Mouse (Mus musculus): ENCODE data around the gene Ssbp3.

Gene Ssbp3

GRCm38 (mm10) chr4:106933813-106934482, 23.4 kb downstream of the Ssbp3 start:
- in situ Hi-C loops (cut with MboI, MseI), result no loop called here

- in situ Hi-C loops (cut with MboI, MseI), result no loop called here
These were observed 24.6 kb downstream of the Ssbp3 start for GRCm38 (mm10) chr4:106934931-106935582.

GRCm38 (mm10) chr4:106935583-106935935, 25.1 kb downstream of the Ssbp3 start:
- in situ Hi-C loops (cut with MboI, MseI), result no loop called here

- in situ Hi-C loops (cut with MboI, MseI), result no loop called here
These were observed 25.5 kb downstream of the Ssbp3 start for GRCm38 (mm10) chr4:106936041-106936440.

GRCm38 (mm10) chr4:106936741-106937140, 26.2 kb downstream of the Ssbp3 start:
- in situ Hi-C loops (cut with MboI, MseI), result no loop called here

GRCm38 (mm10) chr4:106938506-106939222, 28.2 kb downstream of the Ssbp3 start:
- in situ Hi-C loops (cut with MboI, MseI), result no loop called here

- in situ Hi-C loops (cut with MboI, MseI), result no loop called here
These were observed 28.9 kb downstream of the Ssbp3 start for GRCm38 (mm10) chr4:106939223-106939918.

- in situ Hi-C loops (cut with MboI, MseI), result no loop called here
These were observed 29.4 kb downstream of the Ssbp3 start for GRCm38 (mm10) chr4:106939919-106940227.

- in situ Hi-C loops (cut with MboI, MseI), result no loop called here
These were observed 30.4 kb downstream of the Ssbp3 start for GRCm38 (mm10) chr4:106940945-106941344.

GRCm38 (mm10) chr4:106941475-106941874, 31.0 kb downstream of the Ssbp3 start:
- in situ Hi-C loops (cut with MboI, MseI), result no loop called here

GRCm38 (mm10) chr4:106942491-106942890, 32.0 kb downstream of the Ssbp3 start:
- in situ Hi-C loops (cut with MboI, MseI), result no loop called here

GRCm38 (mm10) chr4:106943627-106944026, 33.1 kb downstream of the Ssbp3 start:
- in situ Hi-C loops (cut with MboI, MseI), result no loop called here

GRCm38 (mm10) chr4:106944898-106945297, 34.4 kb downstream of the Ssbp3 start:
- in situ Hi-C loops (cut with MboI, MseI), result no loop called here

GRCm38 (mm10) chr4:106947741-106948140, 37.2 kb downstream of the Ssbp3 start:
- in situ Hi-C loops (cut with MboI, MseI), result no loop called here

GRCm38 (mm10) chr4:106948546-106948945, 38.0 kb downstream of the Ssbp3 start:
- in situ Hi-C loops (cut with MboI, MseI), result no loop called here

- in situ Hi-C loops (cut with MboI, MseI), result no loop called here
These were observed 38.7 kb downstream of the Ssbp3 start for GRCm38 (mm10) chr4:106949200-106949599.

- in situ Hi-C loops (cut with MboI, MseI), result no loop called here
These were observed 40.3 kb downstream of the Ssbp3 start for GRCm38 (mm10) chr4:106950801-106951200.

GRCm38 (mm10) chr4:106951455-106951854, 41.0 kb downstream of the Ssbp3 start:
- in situ Hi-C loops (cut with MboI, MseI), result no loop called here

GRCm38 (mm10) chr4:106953221-106953620, 42.7 kb downstream of the Ssbp3 start:
- in situ Hi-C loops (cut with MboI, MseI), result no loop called here

GRCm38 (mm10) chr4:106953760-106954159, 43.3 kb downstream of the Ssbp3 start:
- in situ Hi-C loops (cut with MboI, MseI), result no loop called here

- in situ Hi-C loops (cut with MboI, MseI), result no loop called here
These were observed 45.5 kb downstream of the Ssbp3 start for GRCm38 (mm10) chr4:106955729-106956712.

All from T-helper 1 cell (primary cell).